Mouse (Mus musculus): ENCODE data around the gene Dpp9. TPM values are rescaled to one million over a fixed set of nuclear protein-coding genes. Genes with fewer than 3 reads are reported as not detected.

Gene Dpp9
- polyA plus RNA-seq, 1 experiment from 2014 or later, result 32.5 TPM

GRCm38 (mm10) chr17:56171881-56172280 is 46.8 kb downstream of the Dpp9 start:
- WGBS, result 97% methylated on average over 17 of the region's 17 CpGs

DNA sequence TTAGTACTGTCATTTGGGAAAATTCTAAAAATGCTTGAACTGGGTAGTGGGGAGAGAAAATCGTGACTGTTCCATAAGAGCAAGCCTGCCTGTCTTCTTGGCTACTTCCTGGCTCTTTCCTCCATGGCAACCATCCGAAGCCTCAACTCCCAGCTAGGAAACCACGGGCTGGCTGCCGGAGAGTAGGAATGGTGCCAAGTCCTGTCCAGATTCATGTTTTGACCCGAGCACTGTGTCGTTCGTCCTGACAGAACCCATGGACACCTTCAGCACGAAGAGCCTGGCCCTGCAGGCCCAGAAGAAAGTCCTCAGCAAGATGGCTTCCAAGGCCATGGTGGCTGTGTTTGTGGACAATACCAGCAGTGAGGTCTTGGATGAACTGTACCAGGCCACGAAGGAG is 47.2 kb downstream of the Dpp9 start:
- Histone ChIP-seq H3K4me1 (peaks cover 14% of the 10 kb centered on the region; the same call in 1 of the 2 replicates), H3K9me3 (replicated peaks) (no peaks in the 10 kb centered on the region), H3K4me2 (no peak overlapping the region), H3K27me3 (no peaks in the 10 kb centered on the region), H3K36me3 (ENCODE audit: poor library complexity, severe bottlenecking) (peaks cover 26% of the 10 kb centered on the region), H3K4me3 (no peak overlapping the region), H3K27ac (no peak overlapping the region), H3K9ac (no peak overlapping the region)
- no peak for ATAC-seq
- 87% methylated on average over 9 of the region's 9 CpGs for WGBS

More at GRCm38 (mm10) chr17:56171881-56172280, 46.8 kb downstream of the Dpp9 start:
- no peak overlapping the region for H3K27ac ChIP-seq
- H3K9me3 ChIP-seq (replicated peaks), result no peaks in the 10 kb centered on the region
- no peak overlapping the region for H3K9ac ChIP-seq
- no peak for ATAC-seq
- H3K4me2 ChIP-seq, result no peak overlapping the region
- H3K27me3 ChIP-seq, result no peaks in the 10 kb centered on the region
- H3K4me3 ChIP-seq, result no peak overlapping the region
- peaks cover 14% of the 10 kb centered on the region; the same call in 1 of the 2 replicates for H3K4me1 ChIP-seq
- peaks cover 30% of the 10 kb centered on the region for H3K36me3 ChIP-seq (ENCODE audit: poor library complexity, severe bottlenecking)

DNA sequence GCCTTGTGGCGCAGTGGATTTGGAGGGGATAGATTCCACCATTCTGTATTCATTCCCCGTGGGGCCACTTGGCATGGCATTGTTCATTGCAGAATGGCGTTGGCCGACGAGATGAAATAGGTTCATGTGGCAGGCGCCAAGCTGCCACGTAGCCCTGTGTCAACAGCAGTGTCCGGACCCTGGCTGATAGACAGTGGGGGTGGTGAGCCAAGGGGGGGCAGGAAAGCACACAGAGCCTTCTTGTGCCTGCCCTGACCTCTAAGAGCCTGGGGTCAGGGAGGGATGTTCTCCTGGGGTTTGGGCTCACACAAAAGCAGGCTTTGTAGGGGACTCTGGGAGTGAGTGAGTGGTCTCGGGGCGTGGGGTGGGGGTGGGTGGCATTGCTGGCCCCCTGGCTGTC is 48.1 kb downstream of the Dpp9 start:
- no peak overlapping the region for H3K9ac ChIP-seq
- no peak overlapping the region for H3K4me2 ChIP-seq
- 18% methylated on average over 10 of the region's 10 CpGs for WGBS
- H3K36me3 ChIP-seq (ENCODE audit: poor library complexity, severe bottlenecking), result peaks cover 18% of the 10 kb centered on the region; the same call in 1 of the 2 replicates
- no peak overlapping the region for H3K27ac ChIP-seq
- peaks cover 15% of the 10 kb centered on the region; the same call in 1 of the 2 replicates for H3K4me1 ChIP-seq
- no peak overlapping the region for H3K4me3 ChIP-seq
- no peak for ATAC-seq
- H3K27me3 ChIP-seq, result no peaks in the 10 kb centered on the region
- H3K9me3 ChIP-seq (replicated peaks), result no peaks in the 10 kb centered on the region

DNA sequence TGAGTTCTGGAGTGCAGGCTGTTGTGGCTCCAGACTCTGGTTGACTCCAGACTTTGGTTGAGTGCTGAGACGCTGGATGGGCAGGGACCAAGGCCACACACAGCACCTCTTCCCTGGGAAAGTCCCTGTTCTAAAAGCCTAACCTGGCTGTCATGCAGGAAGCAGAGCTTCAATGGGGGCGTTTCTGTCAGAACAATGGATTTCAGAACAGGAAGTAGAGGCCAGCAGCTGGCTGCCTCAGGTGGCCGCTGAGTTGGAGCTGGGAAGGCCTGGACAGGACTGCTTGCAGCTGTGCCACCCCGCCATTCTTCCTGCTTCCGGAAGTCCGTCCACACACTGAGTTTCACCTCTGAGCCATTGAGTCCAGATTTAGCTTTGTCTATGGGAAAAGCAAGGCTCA is 48.9 kb downstream of the Dpp9 start:
- Histone ChIP-seq H3K9ac (no peak overlapping the region), H3K4me3 (no peak overlapping the region), H3K27me3 (no peaks in the 10 kb centered on the region), H3K9me3 (replicated peaks) (no peaks in the 10 kb centered on the region), H3K36me3 (ENCODE audit: poor library complexity, severe bottlenecking) (peaks cover 11% of the 10 kb centered on the region; the same call in 1 of the 2 replicates), H3K4me2 (no peak overlapping the region), H3K27ac (no peak overlapping the region), H3K4me1 (peaks cover 19% of the 10 kb centered on the region; the same call in 1 of the 2 replicates)
- no peak for ATAC-seq
- WGBS, result 69% methylated on average over 6 of the region's 6 CpGs

- no peak overlapping the region for H3K27ac ChIP-seq
- H3K9ac ChIP-seq, result no peak overlapping the region
- 65% methylated on average over 11 of the region's 11 CpGs for WGBS
- H3K27me3 ChIP-seq, result peaks cover 7% of the 10 kb centered on the region
- peaks cover 28% of the 10 kb centered on the region for H3K4me1 ChIP-seq
- no peak for ATAC-seq
- no peaks in the 10 kb centered on the region for H3K9me3 ChIP-seq (replicated peaks)
- no peaks in the 10 kb centered on the region for H3K36me3 ChIP-seq (ENCODE audit: poor library complexity, severe bottlenecking)
- no peak overlapping the region for H3K4me3 ChIP-seq
- no peak overlapping the region for H3K4me2 ChIP-seq
These were observed 53.0 kb downstream of the Dpp9 start for GRCm38 (mm10) chr17:56165671-56166070.

DNA sequence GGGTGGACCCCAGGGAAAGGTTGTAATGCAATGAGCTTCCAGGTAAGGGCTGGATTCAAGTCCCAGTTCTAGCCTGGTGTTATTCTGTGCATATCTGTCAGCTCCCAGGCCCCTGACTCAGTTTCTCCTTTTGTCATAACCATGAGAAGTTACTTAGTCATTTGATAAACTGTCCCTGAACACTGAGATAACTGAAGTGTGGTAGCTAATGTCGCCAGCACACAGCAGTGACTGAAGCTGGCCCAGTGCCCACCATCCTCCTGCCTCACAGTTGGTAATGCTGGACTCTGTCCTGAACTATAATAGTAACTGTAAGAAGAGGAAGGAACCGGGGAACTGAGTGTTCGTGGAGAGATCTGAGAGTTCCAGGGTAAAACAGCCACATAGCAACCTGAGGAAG is 54.2 kb downstream of the Dpp9 start:
- Histone ChIP-seq H3K27me3 (peaks cover 8% of the 10 kb centered on the region), H3K4me2 (no peak overlapping the region), H3K9ac (no peak overlapping the region), H3K27ac (no peak overlapping the region), H3K4me1 (peaks cover 19% of the 10 kb centered on the region), H3K9me3 (replicated peaks) (no peaks in the 10 kb centered on the region), H3K4me3 (no peak overlapping the region), H3K36me3 (ENCODE audit: poor library complexity, severe bottlenecking) (no peaks in the 10 kb centered on the region)
- no peak for ATAC-seq
- WGBS, result 78% methylated on average over 3 of the region's 3 CpGs

DNA sequence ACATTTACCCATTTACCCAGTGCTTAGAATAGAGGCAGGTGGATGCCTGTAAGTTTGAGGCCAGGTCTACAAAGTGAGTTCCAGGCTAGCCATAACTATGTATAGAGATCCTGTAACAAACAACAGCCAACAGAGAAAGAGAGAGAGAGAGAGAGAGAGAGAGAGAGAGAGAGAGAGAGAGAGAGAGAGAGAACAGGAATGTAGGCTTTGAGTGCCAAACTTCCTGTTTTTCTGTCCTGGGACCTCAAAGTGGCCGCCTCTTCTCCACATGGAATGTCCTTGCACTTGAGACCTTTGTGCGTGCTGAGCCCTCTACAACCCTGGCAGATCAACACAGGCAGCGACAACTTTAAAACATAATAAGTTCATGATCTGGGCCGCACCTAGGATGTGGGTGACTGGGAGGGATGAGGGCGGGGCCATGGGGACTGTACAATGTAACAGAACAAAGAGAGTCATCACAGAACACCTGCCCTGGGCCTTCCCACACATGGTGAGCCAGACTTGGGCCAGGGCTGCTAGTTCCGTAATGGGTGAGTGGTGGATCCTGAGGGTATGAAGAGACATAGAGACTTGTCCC is 55.1 kb downstream of the Dpp9 start:
- H3K4me3 ChIP-seq, result no peak overlapping the region; the same call in 1 of the 2 replicates
- H3K27ac ChIP-seq, result no peak overlapping the region
- no peak for ATAC-seq
- peaks cover 8% of the 10 kb centered on the region for H3K27me3 ChIP-seq
- no peaks in the 10 kb centered on the region for H3K9me3 ChIP-seq (replicated peaks)
- peak overlapping the region; percentile 50; the same call in 1 of the 2 replicates for H3K9ac ChIP-seq
- peak overlapping the region; percentile 75; the same call in 1 of the 2 replicates for H3K4me2 ChIP-seq
- no peaks in the 10 kb centered on the region for H3K36me3 ChIP-seq (ENCODE audit: poor library complexity, severe bottlenecking)
- 75% methylated on average over 6 of the region's 6 CpGs for WGBS
- peaks cover 19% of the 10 kb centered on the region for H3K4me1 ChIP-seq

- H3K4me2 ChIP-seq, result peak within 1 kb of the TSS; percentile 75
- no peaks in the 10 kb centered on the region for H3K9me3 ChIP-seq (replicated peaks)
- H3K9ac ChIP-seq, result peak within 1 kb of the TSS; percentile 67
- peaks cover 19% of the 10 kb centered on the region for H3K4me1 ChIP-seq
- H3K27ac ChIP-seq, result no peak within 1 kb of the TSS
- H3K36me3 ChIP-seq (ENCODE audit: poor library complexity, severe bottlenecking), result no peaks in the 10 kb centered on the region
- peaks cover 20% of the 10 kb centered on the region for H3K27me3 ChIP-seq
- WGBS, result 1% methylated on average over 30 of the region's 30 CpGs
- peak within 1 kb of the TSS; percentile 45 for H3K4me3 ChIP-seq
- peak; percentile 98 for ATAC-seq
These were observed 56.4 kb downstream of the Dpp9 start, which contains the start of gene Tnfaip8l1 for GRCm38 (mm10) chr17:56162231-56162774. Gene Tnfaip8l1 (plus strand): TSS chr17:56162477.

DNA sequence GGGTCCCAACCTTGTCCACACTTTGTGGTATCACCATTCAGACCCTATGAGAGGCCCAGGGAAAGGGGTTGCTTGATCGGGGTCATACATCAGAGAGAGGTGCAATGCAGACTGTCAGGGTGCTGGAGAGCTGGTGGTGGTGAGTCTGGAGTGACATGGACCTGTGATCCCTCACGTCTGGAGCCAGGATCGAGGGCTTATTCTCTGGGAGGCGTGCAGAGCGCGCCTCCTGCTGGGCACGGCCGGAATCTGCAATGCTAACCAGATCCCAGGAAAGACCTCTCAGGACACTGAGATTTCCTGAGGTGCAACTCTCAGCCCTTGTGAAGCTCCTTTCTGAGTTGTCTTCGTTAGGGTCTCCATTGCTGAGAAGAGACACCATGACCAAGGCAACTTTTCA is 59.0 kb downstream of the Dpp9 start:
- H3K9me3 ChIP-seq (replicated peaks), result no peaks in the 10 kb centered on the region
- 3% methylated on average over 9 of the region's 9 CpGs for WGBS
- H3K4me1 ChIP-seq, result peaks cover 14% of the 10 kb centered on the region
- no peak overlapping the region for H3K4me3 ChIP-seq
- no peak overlapping the region for H3K4me2 ChIP-seq
- H3K9ac ChIP-seq, result no peak overlapping the region
- no peak for ATAC-seq
- peaks cover 33% of the 10 kb centered on the region for H3K27me3 ChIP-seq
- no peak overlapping the region for H3K27ac ChIP-seq
- no peaks in the 10 kb centered on the region for H3K36me3 ChIP-seq (ENCODE audit: poor library complexity, severe bottlenecking)

DNA sequence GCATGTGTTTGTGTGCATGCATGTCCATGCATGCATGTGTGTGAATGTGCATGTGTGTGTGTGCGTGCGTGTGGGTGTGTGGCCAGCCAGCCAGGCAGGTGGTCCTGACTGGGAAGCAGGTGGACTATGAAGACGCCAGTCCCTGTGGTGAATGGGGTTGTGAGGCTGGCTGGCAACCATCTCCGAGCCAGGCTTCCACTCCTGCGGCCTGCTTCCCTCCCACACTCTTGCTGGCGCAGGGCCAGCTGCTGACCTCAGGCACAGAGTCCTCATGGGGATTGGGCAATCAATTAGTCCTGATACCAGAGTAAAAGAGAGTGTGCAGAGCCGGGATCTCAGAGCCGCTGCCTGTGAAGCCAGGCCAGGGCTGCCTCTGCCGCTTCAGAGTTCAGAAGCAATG is 65.1 kb downstream of the Dpp9 start:
- WGBS, result 29% methylated on average over 9 of the region's 9 CpGs
- Histone ChIP-seq H3K4me2 (no peak overlapping the region), H3K36me3 (ENCODE audit: poor library complexity, severe bottlenecking) (no peaks in the 10 kb centered on the region), H3K27me3 (peaks cover 67% of the 10 kb centered on the region), H3K9me3 (replicated peaks) (no peaks in the 10 kb centered on the region), H3K4me3 (no peak overlapping the region), H3K4me1 (peaks cover 14% of the 10 kb centered on the region), H3K27ac (no peak overlapping the region), H3K9ac (no peak overlapping the region)
- ATAC-seq, result peak; percentile 54

DNA sequence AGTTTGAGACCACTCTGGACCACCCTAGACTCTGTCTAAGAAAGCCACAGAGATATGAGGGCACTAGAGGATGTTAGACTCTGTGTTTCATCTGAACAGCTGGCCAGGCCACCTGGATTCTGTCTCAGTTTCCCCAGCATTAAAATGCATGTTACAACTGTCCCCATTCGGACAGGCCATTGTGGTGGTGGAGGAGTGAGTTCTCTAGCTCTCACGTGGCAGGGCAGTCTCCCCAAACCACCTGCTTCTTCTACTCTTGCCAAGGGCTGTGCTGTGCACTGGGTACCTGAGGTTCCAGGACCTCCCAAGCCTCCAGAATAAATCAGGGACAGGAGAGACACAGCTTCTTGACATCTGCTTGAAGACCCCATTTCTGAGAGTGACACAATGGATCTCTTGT is 68.8 kb downstream of the Dpp9 start:
- no peak overlapping the region for H3K27ac ChIP-seq
- no peak overlapping the region for H3K9ac ChIP-seq
- no peak for ATAC-seq
- H3K4me3 ChIP-seq, result no peak overlapping the region
- H3K27me3 ChIP-seq, result peaks cover 77% of the 10 kb centered on the region
- H3K36me3 ChIP-seq (ENCODE audit: poor library complexity, severe bottlenecking), result no peaks in the 10 kb centered on the region
- no peak overlapping the region for H3K4me2 ChIP-seq
- WGBS, result 51% methylated on average over 2 of the region's 2 CpGs
- peaks cover 22% of the 10 kb centered on the region for H3K4me1 ChIP-seq
- H3K9me3 ChIP-seq (replicated peaks), result no peaks in the 10 kb centered on the region

DNA sequence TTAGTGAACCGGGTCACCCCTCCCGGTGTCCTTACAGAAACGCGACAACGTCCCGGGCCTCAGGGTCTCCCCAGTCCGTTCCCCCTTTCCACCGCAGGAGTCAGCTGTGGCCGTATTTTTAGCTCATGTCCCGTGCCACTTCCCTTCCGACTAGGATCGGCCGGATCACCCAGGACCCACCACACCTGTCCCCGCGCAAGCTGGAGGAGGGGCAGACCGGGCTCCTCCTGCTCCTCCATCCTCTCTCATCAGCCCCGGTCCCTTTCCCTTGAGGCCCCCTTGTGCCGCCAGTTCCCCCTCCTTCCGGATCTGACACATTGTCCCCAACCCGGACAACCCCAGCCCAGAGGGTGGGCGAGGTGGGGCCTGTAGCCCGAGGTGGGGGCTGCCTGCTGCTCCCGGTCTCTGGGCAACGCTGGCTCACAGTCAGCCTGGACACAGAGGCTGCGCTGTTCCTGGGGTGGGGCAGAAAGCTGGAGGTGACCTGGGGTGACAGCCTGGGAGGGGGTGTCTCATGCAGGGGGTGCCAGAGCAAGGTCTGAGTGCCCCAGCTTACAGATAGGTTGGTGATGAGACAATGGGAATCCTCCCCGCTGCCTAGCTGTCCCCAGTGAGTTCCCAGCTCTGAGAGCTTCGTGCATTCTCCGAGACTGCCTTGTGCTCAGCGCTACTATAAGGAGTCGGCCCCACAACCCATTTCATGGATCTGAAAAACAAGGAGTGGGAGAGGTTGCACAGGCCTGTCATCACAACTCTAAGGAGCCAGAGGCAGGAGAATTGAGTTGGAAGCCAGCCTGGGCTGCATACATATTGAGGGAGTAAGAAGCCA is 69.7 kb downstream of the Dpp9 start:
- ATAC-seq, result peak; percentile 39
- H3K27me3 ChIP-seq, result peaks cover 81% of the 10 kb centered on the region

More for the DNA sequence above, 69.7 kb downstream of the Dpp9 start:
- Histone ChIP-seq H3K4me3 (peak overlapping the region; percentile 28), H3K9me3 (replicated peaks) (no peaks in the 10 kb centered on the region), H3K4me2 (peak overlapping the region; percentile 56), H3K27ac (no peak overlapping the region), H3K4me1 (peaks cover 21% of the 10 kb centered on the region), H3K9ac (peak overlapping the region; percentile 52), H3K36me3 (ENCODE audit: poor library complexity, severe bottlenecking) (no peaks in the 10 kb centered on the region)
- 1% methylated on average over 30 of the region's 30 CpGs for WGBS
